ENCODE assay signal across 12 mouse cellular contexts in the genomic region with DNA sequence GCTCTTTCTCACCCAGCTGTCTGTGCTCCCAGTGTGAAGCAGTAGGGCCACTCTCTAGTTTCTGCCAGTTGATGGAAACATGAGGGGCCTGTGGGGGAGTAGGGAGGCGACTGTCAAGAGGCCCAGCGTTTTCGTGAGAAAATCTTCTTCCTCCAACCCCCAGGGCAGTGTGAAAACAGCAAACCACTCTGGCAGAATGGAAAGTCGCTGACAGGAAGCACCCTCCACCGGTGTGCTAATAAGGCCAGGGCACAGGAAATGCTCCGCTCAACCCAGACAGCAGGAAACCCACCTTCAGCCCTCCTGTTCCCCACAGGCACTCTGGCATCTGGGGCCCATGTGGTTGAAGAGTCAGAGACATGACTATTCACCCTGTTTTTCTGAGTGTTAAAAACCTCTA. TPM values are rescaled to one million over a fixed set of nuclear protein-coding genes. Genes with fewer than 3 reads are reported as not detected.
DNase-seq lines count a peak whose midpoint lies in the region; ATAC-seq and TF ChIP-seq lines count a peak whose summit lies in the region.
"Had no signal": no experiment of that assay in that cellular context is flagged by ENCODE, and none has a peak within 500 bp of the region (broad histone marks: within the 10 kb centered on the region; RNA-seq: fewer than 3 reads in every experiment).

Lax1 (minus strand) TSS at position 212 of the 400 bp plus-strand sequence.

- no peak for TF ChIP-seq CTCF in E14TG2a.4 (conservative IDR thresholded peaks at IDR 0.05; ENCODE audit: low read length)

- DNase-seq in CD4-positive helper T cell, adult 2 months (ENCODE audit: low read depth, low spot score): peak; percentile 89
- DNase-seq in lung, postnatal 36 days: peak; percentile 38
- peak; percentile 33 to 35 for DNase-seq in spleen, postnatal 14 days (ENCODE audit: low spot score in 2 of 2)
- no peak for DNase-seq in layer of hippocampus, postnatal 10 days (ENCODE audit: low spot score in 2 of 2)
- DNase-seq in adrenal gland, adult 8-10 months: no peak
- DNase-seq: gastrocnemius, postnatal 10 days; heart, postnatal 4 days; midbrain, embryonic 14.5 days; retina, postnatal 1 day had no signal

- H3K36me3 ChIP-seq in E14TG2a.4 (ENCODE audit: insufficient read depth, low read length): no peaks in the 10 kb centered on the region
- no peaks in the 10 kb centered on the region for H3K36me3 ChIP-seq in hindbrain, embryonic 12.5 days
- H3K36me3 ChIP-seq: limb, embryonic 15.5 days had no signal

- WGBS in hindbrain, embryonic 12.5 days: 46% methylated on average over 6 of the region's 6 CpGs

- no peaks in the 10 kb centered on the region for H3K27me3 ChIP-seq in E14TG2a.4 (ENCODE audit: insufficient read depth, low read length)
- H3K27me3 ChIP-seq in hindbrain, embryonic 12.5 days: no peaks in the 10 kb centered on the region
- H3K27me3 ChIP-seq: limb, embryonic 15.5 days had no signal

- no peak within 1 kb of the TSS for H3K9ac ChIP-seq in hindbrain, embryonic 12.5 days
- H3K9ac ChIP-seq: limb, embryonic 15.5 days had no signal

- H3K9me3 ChIP-seq in E14TG2a.4 (ENCODE audit: low read length): no peaks in the 10 kb centered on the region
- H3K9me3 ChIP-seq in hindbrain, embryonic 12.5 days (replicated peaks): no peaks in the 10 kb centered on the region
- H3K9me3 ChIP-seq: limb, embryonic 15.5 days had no signal

- H3K4me2 ChIP-seq in hindbrain, embryonic 12.5 days (replicated peaks): no peak within 1 kb of the TSS
- H3K4me2 ChIP-seq: limb, embryonic 15.5 days had no signal

- no peak within 1 kb of the TSS for H3K27ac ChIP-seq in hindbrain, embryonic 12.5 days
- H3K27ac ChIP-seq: limb, embryonic 15.5 days had no signal

- no peak for ATAC-seq in hindbrain, embryonic 12.5 days (ENCODE audit: low FRiP score)

- H3K4me1 ChIP-seq in E14TG2a.4 (replicated peaks; ENCODE audit: low read depth, low read length): peaks cover 68% of the 10 kb centered on the region
- peaks cover 6% of the 10 kb centered on the region; the same call in 1 of the 2 replicates for H3K4me1 ChIP-seq in hindbrain, embryonic 12.5 days

- H3K4me3 ChIP-seq in E14TG2a.4 (replicated peaks; ENCODE audit: low read length): 0 out of 2 replicates have a peak within 1 kb of the TSS, but pooled peaks have one; percentile 2
- H3K4me3 ChIP-seq in hindbrain, embryonic 12.5 days: no peak within 1 kb of the TSS
- H3K4me3 ChIP-seq: limb, embryonic 15.5 days had no signal

RNA-seq across cellular contexts. Expression of gene Lax1, which starts in this region (rescaled TPM):
- under 1 TPM in 1 of 2 experiments, not detected in 1; 0.29 TPM for total RNA-seq in layer of hippocampus, postnatal 10 days (2021)
- 0.12 and 0.33 TPM in 2 replicates for polyA plus RNA-seq in hindbrain, embryonic 12.5 days (2016; fragmentation: Nextera tagmentation; extraction: Ambion mirVana)
- total RNA-seq in adrenal gland, adult 8-10 months (2022): under 1 TPM in 3 of 4 experiments, not detected in 1; 0.45 to 0.65 (median 0.62) TPM
- polyA plus RNA-seq: midbrain, embryonic 14.5 days had no signal

Comparison
In these comparisons a context has a peak if more than half of its experiments do, and no peak if none do; other contexts are left out.
1. DNase-seq: peak in CD4-positive helper T cell, adult 2 months (single experiment), lung, postnatal 36 days (single experiment) and spleen, postnatal 14 days (2 of 2); none in layer of hippocampus, postnatal 10 days (0 of 2) and adrenal gland, adult 8-10 months (single experiment).